24 mouse cellular contexts compared by ENCODE assay signal in the genomic region with DNA sequence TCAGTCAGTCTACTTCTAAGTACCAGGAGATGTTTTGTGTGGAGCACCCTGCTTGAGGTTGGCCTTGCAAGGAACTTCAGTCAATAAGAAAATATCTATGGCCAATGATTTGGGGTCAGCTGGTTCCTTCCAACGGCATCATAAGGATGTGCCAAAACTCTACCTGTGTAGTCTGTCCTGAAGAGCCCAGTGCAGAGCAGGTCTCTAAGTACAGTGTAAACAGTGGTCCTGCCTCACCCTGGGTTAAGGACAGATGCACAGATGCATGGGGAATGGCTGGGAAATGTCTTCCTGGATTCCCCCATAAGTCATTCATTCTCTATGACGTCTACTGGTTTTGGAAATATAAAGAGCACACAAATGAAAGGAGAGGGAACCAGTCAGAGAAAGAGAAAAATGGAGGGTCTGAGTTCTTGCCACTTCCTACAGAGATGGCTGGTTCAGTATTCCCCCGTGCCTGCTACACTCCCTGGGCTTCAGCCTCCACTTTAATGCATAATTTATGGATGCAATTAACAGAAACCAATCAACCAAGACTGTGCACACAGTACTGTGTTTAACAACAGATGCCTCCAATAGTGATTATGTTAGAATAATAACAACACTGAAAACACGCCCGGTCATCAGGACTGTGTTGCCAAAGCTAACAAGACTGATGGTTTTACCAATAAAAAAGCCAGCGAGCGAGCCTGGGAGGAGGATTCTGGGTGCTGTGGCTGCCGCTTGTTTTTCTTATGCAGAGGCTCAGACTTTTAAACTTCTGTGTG.
DNase-seq lines count a peak whose midpoint lies in the region; ATAC-seq and TF ChIP-seq lines count a peak whose summit lies in the region.
"Had no signal": no experiment of that assay in that cellular context is flagged by ENCODE, and none has a peak within 500 bp of the region (broad histone marks: within the 10 kb centered on the region; RNA-seq: fewer than 3 reads in every experiment).

No protein-coding gene starts in this region.

- no peaks in the 10 kb centered on the region for H3K36me3 ChIP-seq in forebrain, embryonic 13.5 days (ENCODE audit: poor library complexity, severe bottlenecking)
- H3K36me3 ChIP-seq in forebrain, embryonic 11.5 days (ENCODE audit: control insufficient read depth, insufficient read depth, low read length) = no peaks in the 10 kb centered on the region
- H3K36me3 ChIP-seq in hindbrain, embryonic 14.5 days (replicated peaks; ENCODE audit: control insufficient read depth, insufficient read depth) = no peaks in the 10 kb centered on the region
- H3K36me3 ChIP-seq in hindbrain, embryonic 10.5 days = no peaks in the 10 kb centered on the region
- no peaks in the 10 kb centered on the region for H3K36me3 ChIP-seq in forebrain, postnatal 0 days (ENCODE audit: insufficient read depth)
- H3K36me3 ChIP-seq: embryonic facial prominence, embryonic 12.5 days; limb, embryonic 15.5 days; lung, embryonic 15.5 days; midbrain, embryonic 10.5 days had no signal

- H3K4me2 ChIP-seq in forebrain, embryonic 13.5 days = no peak overlapping the region
- no peak overlapping the region for H3K4me2 ChIP-seq in forebrain, embryonic 11.5 days (ENCODE audit: low read depth, low read length, severe bottlenecking)
- H3K4me2 ChIP-seq in hindbrain, embryonic 14.5 days (replicated peaks) = no peak overlapping the region
- no peak overlapping the region for H3K4me2 ChIP-seq in forebrain, postnatal 0 days (ENCODE audit: low read depth)
- H3K4me2 ChIP-seq: embryonic facial prominence, embryonic 12.5 days; heart, embryonic 11.5 days; limb, embryonic 15.5 days; lung, embryonic 15.5 days had no signal

- DNase-seq in forebrain, embryonic 11.5 days (ENCODE audit: low spot score) = no peak
- DNase-seq in hindbrain, embryonic 14.5 days (ENCODE audit: low spot score) = no peak
- DNase-seq in hindbrain, embryonic 10.5 days (ENCODE audit: low spot score) = no peak
- DNase-seq in kidney, postnatal 4 days = peak; percentile 17 to 41
- DNase-seq in kidney, adult 9 months = no peak
- peak; percentile 36 for DNase-seq in forebrain, postnatal 0 days
- no peak for DNase-seq in frontal cortex, postnatal 10 days (ENCODE audit: low spot score in 2 of 2)
- DNase-seq: adrenal gland, postnatal 10 days; cerebellum, adult 2 months; cerebellum, postnatal 25 days; gastrocnemius, adult 2 months; left cerebral cortex, postnatal 4 days; lung, postnatal 4 days; thymus, adult 18-20 months; thymus, postnatal 36 days had no signal

- no peaks in the 10 kb centered on the region for H3K9me3 ChIP-seq in forebrain, embryonic 13.5 days (replicated peaks)
- no peaks in the 10 kb centered on the region for H3K9me3 ChIP-seq in forebrain, embryonic 11.5 days (ENCODE audit: control insufficient read depth, low read length)
- H3K9me3 ChIP-seq in hindbrain, embryonic 14.5 days (ENCODE audit: control insufficient read depth, low read length) = no peaks in the 10 kb centered on the region
- H3K9me3 ChIP-seq in hindbrain, embryonic 10.5 days = 0 out of 2 replicates have a peak, but pooled peaks cover 2% of the 10 kb centered on the region
- H3K9me3 ChIP-seq in forebrain, postnatal 0 days (ENCODE audit: low read length) = no peaks in the 10 kb centered on the region
- H3K9me3 ChIP-seq: embryonic facial prominence, embryonic 12.5 days; limb, embryonic 15.5 days; lung, embryonic 15.5 days; midbrain, embryonic 10.5 days had no signal

- H3K9ac ChIP-seq in forebrain, embryonic 13.5 days = no peak overlapping the region
- H3K9ac ChIP-seq in forebrain, embryonic 11.5 days (ENCODE audit: low read length) = no peak overlapping the region
- H3K9ac ChIP-seq in hindbrain, embryonic 14.5 days = no peak overlapping the region
- no peak overlapping the region for H3K9ac ChIP-seq in forebrain, postnatal 0 days
- H3K9ac ChIP-seq: embryonic facial prominence, embryonic 12.5 days; limb, embryonic 15.5 days; liver, embryonic 14.5 days; lung, embryonic 15.5 days had no signal

- H3K4me1 ChIP-seq in forebrain, embryonic 13.5 days = peaks cover 8% of the 10 kb centered on the region; the same call in 1 of the 2 replicates
- H3K4me1 ChIP-seq in forebrain, embryonic 11.5 days (replicated peaks; ENCODE audit: control insufficient read depth, insufficient read depth, low read length) = no peaks in the 10 kb centered on the region
- H3K4me1 ChIP-seq in hindbrain, embryonic 14.5 days (replicated peaks; ENCODE audit: control insufficient read depth, insufficient read depth, low read length) = no peaks in the 10 kb centered on the region
- H3K4me1 ChIP-seq in hindbrain, embryonic 10.5 days (replicated peaks) = 0 out of 2 replicates have a peak, but pooled peaks cover 3% of the 10 kb centered on the region
- H3K4me1 ChIP-seq in forebrain, postnatal 0 days (ENCODE audit: insufficient read depth) = no peaks in the 10 kb centered on the region
- H3K4me1 ChIP-seq: embryonic facial prominence, embryonic 12.5 days; limb, embryonic 15.5 days; lung, embryonic 15.5 days; midbrain, embryonic 10.5 days had no signal

- no peak for TF ChIP-seq CTCF in forebrain, postnatal 0 days (IDR thresholded peaks at IDR 0.05; ENCODE audit: low read depth)

- H3K4me3 ChIP-seq in forebrain, embryonic 13.5 days = no peak overlapping the region
- no peak overlapping the region for H3K4me3 ChIP-seq in forebrain, embryonic 11.5 days (ENCODE audit: low read depth, low read length)
- no peak overlapping the region for H3K4me3 ChIP-seq in hindbrain, embryonic 14.5 days (replicated peaks; ENCODE audit: low read length)
- no peak overlapping the region for H3K4me3 ChIP-seq in hindbrain, embryonic 10.5 days
- H3K4me3 ChIP-seq in forebrain, postnatal 0 days (ENCODE audit: low read depth, low read length) = no peak overlapping the region
- H3K4me3 ChIP-seq: embryonic facial prominence, embryonic 12.5 days; gastrocnemius, adult 2 months; limb, embryonic 15.5 days; lung, embryonic 15.5 days; midbrain, embryonic 10.5 days had no signal

- no peak overlapping the region for H3K27ac ChIP-seq in forebrain, embryonic 13.5 days
- H3K27ac ChIP-seq in forebrain, embryonic 11.5 days (ENCODE audit: low read depth, low read length) = no peak overlapping the region
- no peak overlapping the region for H3K27ac ChIP-seq in hindbrain, embryonic 14.5 days
- no peak overlapping the region for H3K27ac ChIP-seq in hindbrain, embryonic 10.5 days
- H3K27ac ChIP-seq in forebrain, postnatal 0 days (ENCODE audit: low read depth, low read length) = no peak overlapping the region
- H3K27ac ChIP-seq: embryonic facial prominence, embryonic 12.5 days; gastrocnemius, adult 2 months; limb, embryonic 15.5 days; liver, embryonic 14.5 days; lung, embryonic 15.5 days; midbrain, embryonic 10.5 days had no signal

- peak; percentile 57 for ATAC-seq in forebrain, embryonic 13.5 days
- ATAC-seq in forebrain, embryonic 11.5 days (replicated peaks; ENCODE audit: low FRiP score) = no peak
- peak; percentile 46; the same call in 1 of the 2 replicates for ATAC-seq in hindbrain, embryonic 14.5 days (ENCODE audit: low FRiP score)
- ATAC-seq in forebrain, postnatal 0 days = peak; percentile 56; the same call in 1 of the 2 replicates
- ATAC-seq: activated CD4-positive, CD25-positive, alpha-beta regulatory T cell, adult 4 months; intestine, embryonic 16.5 days had no signal

- peaks cover 3% of the 10 kb centered on the region; the same call in 1 of the 2 replicates for H3K27me3 ChIP-seq in forebrain, embryonic 13.5 days
- H3K27me3 ChIP-seq in forebrain, embryonic 11.5 days (ENCODE audit: control insufficient read depth, insufficient read depth, low read length) = no peaks in the 10 kb centered on the region
- H3K27me3 ChIP-seq in hindbrain, embryonic 14.5 days (ENCODE audit: control insufficient read depth, insufficient read depth, low read length) = no peaks in the 10 kb centered on the region
- H3K27me3 ChIP-seq in hindbrain, embryonic 10.5 days (ENCODE audit: insufficient read depth, poor library complexity, severe bottlenecking) = no peaks in the 10 kb centered on the region
- H3K27me3 ChIP-seq in forebrain, postnatal 0 days (ENCODE audit: insufficient read depth, low read length) = no peaks in the 10 kb centered on the region
- H3K27me3 ChIP-seq: embryonic facial prominence, embryonic 12.5 days; limb, embryonic 15.5 days; lung, embryonic 15.5 days had no signal

- WGBS in forebrain, embryonic 13.5 days = 58% methylated on average over 8 of the region's 8 CpGs
- 79% methylated on average over 8 of the region's 8 CpGs for WGBS in forebrain, embryonic 11.5 days
- 52% methylated on average over 8 of the region's 8 CpGs for WGBS in hindbrain, embryonic 14.5 days
- 85% methylated on average over 8 of the region's 8 CpGs for WGBS in hindbrain, embryonic 10.5 days
- 28% methylated on average over 8 of the region's 8 CpGs for WGBS in forebrain, postnatal 0 days

Comparison
In these comparisons a context has a peak if more than half of its experiments do, and no peak if none do; other contexts are left out.
1. DNase-seq: peak in kidney, postnatal 4 days (2 of 2) and forebrain, postnatal 0 days (single experiment); none in forebrain, embryonic 11.5 days (single experiment), hindbrain, embryonic 14.5 days (single experiment), hindbrain, embryonic 10.5 days (single experiment), kidney, adult 9 months (single experiment) and frontal cortex, postnatal 10 days (0 of 2).